Mouse (Mus musculus) liver, embryonic 16.5 days (tissue): Measurements from ENCODE around the gene Rab4b. TPM values are rescaled to one million over a fixed set of nuclear protein-coding genes. Genes with fewer than 3 reads are reported as not detected.

Experiments used
- ATAC-seq: fragments of 200-750 bp; cut with Nextera tagmentation; 2 replicates; pipeline ENCODE4 v1.8.0; 2017; ENCODE audit warnings: low read depth, mild to moderate bottlenecking, moderate number of reproducible peaks, moderate library complexity
- H3K27ac ChIP-seq: fragments of 300-500 bp; sonication (generic); 2 replicates; pipeline ENCODE4 v1.5.1; 2014; ENCODE audit warnings: mild to moderate bottlenecking, low read length
- H3K27me3 ChIP-seq: fragments of 300-500 bp; sonication (generic); 2 replicates; pipeline ENCODE4 v1.6.1; 2014; ENCODE audit warnings: low read depth, low read length, mixed read lengths; ENCODE audit not compliant: control insufficient read depth, insufficient read depth
- H3K36me3 ChIP-seq: fragments of 300-500 bp; sonication (generic); 2 replicates; pipeline ENCODE4 v1.6.1; 2014; ENCODE audit warnings: mild to moderate bottlenecking; ENCODE audit not compliant: control insufficient read depth, insufficient read depth
- H3K4me1 ChIP-seq: fragments of 300-500 bp; sonication (generic); 2 replicates; pipeline ENCODE4 v1.6.1; 2014; ENCODE audit warnings: low read depth, low read length, mixed read lengths; ENCODE audit not compliant: control insufficient read depth
- H3K4me2 ChIP-seq: fragments of 300-500 bp; sonication (generic); 2 replicates; pipeline ENCODE4 v1.6.1; 2014; ENCODE audit warnings: low read depth, low read length, mixed read lengths
- H3K4me3 ChIP-seq: fragments of 300-500 bp; sonication (generic); 2 replicates; pipeline ENCODE4 v1.5.1; 2014; ENCODE audit warnings: low read depth, mild to moderate bottlenecking, low read length
- H3K9ac ChIP-seq: fragments of 300-500 bp; sonication (generic); 2 replicates; pipeline ENCODE4 v1.6.1; 2014; ENCODE audit warnings: low read depth, low read length
- H3K9me3 ChIP-seq: fragments of 300-500 bp; sonication (generic); replicated peaks from 2 replicates; pipeline ENCODE4 v1.6.1; 2016; ENCODE audit warnings: low read length; ENCODE audit not compliant: control insufficient read depth
- WGBS: fragments of 180-500 bp; shearing (Covaris S2); extraction: QIAGEN DNeasy Blood & Tissue Kit; methylation state at CpG from one replicate; pipeline ENCODE4 v1.1.7; 2014; ENCODE audit not compliant: insufficient replicate concordance; 5-methylcytosine and 5-hydroxymethylcytosine counted together
- polyA plus RNA-seq: library from polyadenylated mRNA; unstranded; fragments of >200 nt; fragmentation: Nextera tagmentation; extraction: Ambion mirVana; gene quantifications from 2 replicates; pipeline ENCODE4 v1.2.1, GENCODE M21; 2015

Gene Rab4b
- polyA plus RNA-seq, 1 experiment from 2014 or later = 22.3 TPM

GRCm38 (mm10) chr7:27130521-27131370, 48.0 kb downstream of the Rab4b start:
- Histone ChIP-seq H3K4me1 (no peaks in the 10 kb centered on the region; the same call in none of the 2 replicates), H3K4me3 (no peak overlapping the region), H3K36me3 (no peaks in the 10 kb centered on the region), H3K27ac (no peak overlapping the region), H3K9me3 (no peaks in the 10 kb centered on the region), H3K27me3 (no peaks in the 10 kb centered on the region), H3K4me2 (no peak overlapping the region), H3K9ac (no peak overlapping the region)
- no peak for ATAC-seq
- 76% methylated on average over 22 of the region's 22 CpGs for WGBS

GRCm38 (mm10) chr7:27129811-27130210, 48.9 kb downstream of the Rab4b start:
- 68% methylated on average over 12 of the region's 12 CpGs for WGBS
- Histone ChIP-seq H3K9me3 (no peaks in the 10 kb centered on the region), H3K4me3 (no peak overlapping the region), H3K4me1 (no peaks in the 10 kb centered on the region; the same call in none of the 2 replicates), H3K27me3 (no peaks in the 10 kb centered on the region), H3K4me2 (no peak overlapping the region), H3K27ac (no peak overlapping the region), H3K36me3 (no peaks in the 10 kb centered on the region), H3K9ac (no peak overlapping the region)
- ATAC-seq = no peak

GRCm38 (mm10) chr7:27128946-27129345, 49.8 kb downstream of the Rab4b start:
- no peaks in the 10 kb centered on the region for H3K27me3 ChIP-seq
- no peaks in the 10 kb centered on the region for H3K36me3 ChIP-seq
- H3K9ac ChIP-seq = no peak overlapping the region
- no peaks in the 10 kb centered on the region for H3K9me3 ChIP-seq
- 77% methylated on average over 13 of the region's 13 CpGs for WGBS
- no peak overlapping the region for H3K27ac ChIP-seq
- no peak overlapping the region for H3K4me2 ChIP-seq
- H3K4me3 ChIP-seq = no peak overlapping the region
- H3K4me1 ChIP-seq = no peaks in the 10 kb centered on the region; the same call in none of the 2 replicates
- no peak for ATAC-seq

GRCm38 (mm10) chr7:27128162-27128561, 50.5 kb downstream of the Rab4b start:
- H3K36me3 ChIP-seq = no peaks in the 10 kb centered on the region
- ATAC-seq = 0 out of 2 replicates have a peak, but pooled peaks have one; percentile 37
- no peaks in the 10 kb centered on the region for H3K9me3 ChIP-seq
- no peak overlapping the region for H3K9ac ChIP-seq
- no peak overlapping the region for H3K4me2 ChIP-seq
- H3K4me3 ChIP-seq = no peak overlapping the region
- no peaks in the 10 kb centered on the region for H3K27me3 ChIP-seq
- H3K27ac ChIP-seq = no peak overlapping the region
- no peaks in the 10 kb centered on the region; the same call in none of the 2 replicates for H3K4me1 ChIP-seq
- WGBS = 38% methylated on average over 3 of the region's 3 CpGs

- Histone ChIP-seq H3K27me3 (no peaks in the 10 kb centered on the region), H3K9me3 (no peaks in the 10 kb centered on the region), H3K4me3 (no peak overlapping the region), H3K36me3 (no peaks in the 10 kb centered on the region), H3K4me2 (no peak overlapping the region), H3K27ac (no peak overlapping the region), H3K4me1 (no peaks in the 10 kb centered on the region), H3K9ac (no peak overlapping the region)
- ATAC-seq = no peak
- WGBS = 50% methylated on average over 4 of the region's 4 CpGs
Measured at GRCm38 (mm10) chr7:27124969-27125368, 53.7 kb downstream of the Rab4b start.

- H3K4me2 ChIP-seq = no peak overlapping the region
- H3K27ac ChIP-seq = no peak overlapping the region
- H3K4me3 ChIP-seq = no peak overlapping the region
- H3K36me3 ChIP-seq = no peaks in the 10 kb centered on the region
- no peaks in the 10 kb centered on the region for H3K4me1 ChIP-seq
- H3K9me3 ChIP-seq = no peaks in the 10 kb centered on the region
- peak; percentile 61; the same call in 1 of the 2 replicates for ATAC-seq
- H3K27me3 ChIP-seq = no peaks in the 10 kb centered on the region
- 47% methylated on average over 5 of the region's 5 CpGs for WGBS
- no peak overlapping the region for H3K9ac ChIP-seq
Measured at GRCm38 (mm10) chr7:27124305-27124832, 54.3 kb downstream of the Rab4b start.

- H3K27ac ChIP-seq = no peak within 1 kb of the TSS
- ATAC-seq = no peak
- no peak within 1 kb of the TSS for H3K4me3 ChIP-seq
Measured at GRCm38 (mm10) chr7:27119676-27120075, 59.0 kb downstream of the Rab4b start, which contains the start of gene Cyp2f2. Gene Cyp2f2 (plus strand): TSS chr7:27119909.

More at GRCm38 (mm10) chr7:27119676-27120075, 59.0 kb downstream of the Rab4b start, which contains the start of gene Cyp2f2:
- Histone ChIP-seq H3K9ac (no peak within 1 kb of the TSS), H3K4me2 (no peak within 1 kb of the TSS), H3K9me3 (no peaks in the 10 kb centered on the region), H3K4me1 (no peaks in the 10 kb centered on the region), H3K36me3 (no peaks in the 10 kb centered on the region), H3K27me3 (no peaks in the 10 kb centered on the region)
